Comparison of ENCODE assay signal across 10 mouse cellular contexts in the genomic region with DNA sequence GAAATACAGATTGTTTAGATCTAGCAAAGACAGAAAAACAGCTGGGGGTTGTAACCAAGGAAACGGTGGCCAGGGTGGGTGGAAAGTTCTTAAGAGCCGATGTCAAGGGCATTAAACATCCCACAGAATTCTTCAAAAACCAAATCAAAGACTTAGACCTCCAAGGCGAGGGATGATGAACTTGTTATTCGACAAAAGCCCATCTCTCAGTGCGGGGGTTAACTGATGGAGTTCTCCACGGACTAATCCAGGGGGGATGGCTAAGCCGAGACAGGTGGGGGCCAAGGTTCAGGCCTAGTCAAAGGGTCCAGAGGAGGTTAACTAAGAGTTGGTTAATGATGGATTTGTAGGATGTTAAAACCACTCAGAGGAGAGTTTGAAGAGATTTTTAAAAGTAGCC. TPM values are rescaled to one million over a fixed set of nuclear protein-coding genes. Genes with fewer than 3 reads are reported as not detected.
DNase-seq lines count a peak whose midpoint lies in the region; ATAC-seq and TF ChIP-seq lines count a peak whose summit lies in the region.
"Had no signal": no experiment of that assay in that cellular context is flagged by ENCODE, and none has a peak within 500 bp of the region (broad histone marks: within the 10 kb centered on the region; RNA-seq: fewer than 3 reads in every experiment).

No protein-coding gene starts in this region.

- peak overlapping the region; percentile 36 for H3K9ac ChIP-seq in heart, embryonic 14.5 days (ENCODE audit: low read length)
- H3K9ac ChIP-seq in liver, postnatal 0 days (replicated peaks): no peak overlapping the region

- peaks cover 8 to 9% of the 10 kb centered on the region in 2 experiments for H3K4me1 ChIP-seq in heart, embryonic 14.5 days (ENCODE audit: control insufficient read depth in 2 of 2, insufficient read depth in 2 of 2, low read length in 2 of 2)
- peaks cover 33% of the 10 kb centered on the region for H3K4me1 ChIP-seq in hindbrain, embryonic 10.5 days (replicated peaks)
- H3K4me1 ChIP-seq in liver, postnatal 0 days (ENCODE audit: insufficient read depth): peaks cover 21% of the 10 kb centered on the region

- no peak overlapping the region for H3K27ac ChIP-seq in heart, embryonic 14.5 days (replicated peaks in 1 of 2; ENCODE audit: control insufficient read depth in 1 of 2, insufficient read depth in 1 of 2, low read depth in 2 of 2, low read length in 2 of 2)
- no peak overlapping the region for H3K27ac ChIP-seq in hindbrain, embryonic 10.5 days
- no peak overlapping the region for H3K27ac ChIP-seq in liver, postnatal 0 days (ENCODE audit: low read depth)

- ATAC-seq in heart, embryonic 14.5 days (ENCODE audit: insufficient number of reproducible peaks, insufficient read depth, low FRiP score, low read depth): no peak
- no peak for ATAC-seq in liver, postnatal 0 days

- H3K9me3 ChIP-seq in heart, embryonic 14.5 days (ENCODE audit: control insufficient read depth, low read length): no peaks in the 10 kb centered on the region
- H3K9me3 ChIP-seq in hindbrain, embryonic 10.5 days: no peaks in the 10 kb centered on the region
- H3K9me3 ChIP-seq in liver, postnatal 0 days (ENCODE audit: low read length): no peaks in the 10 kb centered on the region

- no peak for TF ChIP-seq POLR2A in brain, embryonic 14.5 days (IDR thresholded peaks at IDR 0.05; ENCODE audit: borderline replicate concordance, extremely low read depth, insufficient read depth, insufficient read length, poor library complexity, severe bottlenecking)

- intact Hi-C loops in heart, postnatal 10 days (cut with DNase I): loop anchor here (2.0 to 5.0 kb wide), 2 partner anchors 27 to 351 kb away; partner anchors contain the start of genes Sh3bp5l and Zfp672

- TF ChIP-seq EP300 in liver, postnatal 0 days (IDR thresholded peaks at IDR 0.05; ENCODE audit: low read depth): no peak

- H3K36me3 ChIP-seq in heart, embryonic 14.5 days (ENCODE audit: control insufficient read depth, insufficient read depth, low read length): no peaks in the 10 kb centered on the region
- H3K36me3 ChIP-seq in hindbrain, embryonic 10.5 days: no peaks in the 10 kb centered on the region
- no peaks in the 10 kb centered on the region for H3K36me3 ChIP-seq in liver, postnatal 0 days (replicated peaks; ENCODE audit: insufficient read depth, low read length)

- H3K4me2 ChIP-seq in heart, embryonic 14.5 days (ENCODE audit: low read length): peak overlapping the region; percentile 67
- peak overlapping the region; percentile 45 for H3K4me2 ChIP-seq in liver, postnatal 0 days (ENCODE audit: low read depth, low read length)

- 48% methylated on average over 7 of the region's 7 CpGs for WGBS in heart, embryonic 14.5 days
- WGBS in hindbrain, embryonic 10.5 days: 20% methylated on average over 7 of the region's 7 CpGs
- 44% methylated on average over 7 of the region's 7 CpGs for WGBS in liver, postnatal 0 days (ENCODE audit: insufficient replicate concordance)

- H3K27me3 ChIP-seq in heart, embryonic 14.5 days (ENCODE audit: control insufficient read depth, insufficient read depth, low read length): no peaks in the 10 kb centered on the region
- no peaks in the 10 kb centered on the region for H3K27me3 ChIP-seq in hindbrain, embryonic 10.5 days (ENCODE audit: insufficient read depth, poor library complexity, severe bottlenecking)
- H3K27me3 ChIP-seq in liver, postnatal 0 days (ENCODE audit: insufficient read depth, low read length): no peaks in the 10 kb centered on the region

- no peak for DNase-seq in heart, postnatal 10 days
- peak; percentile 29 for DNase-seq in brain, embryonic 14.5 days (ENCODE audit: low read depth)
- DNase-seq in hindbrain, embryonic 10.5 days (ENCODE audit: low spot score): no peak
- DNase-seq in liver, postnatal 0 days: no peak
- DNase-seq in spleen, postnatal 4 days (ENCODE audit: low spot score in 2 of 2): no peak
- DNase-seq in left cerebral cortex, adult 11 months (ENCODE audit: low spot score): no peak
- DNase-seq in right cerebral cortex, adult 2 months (ENCODE audit: low spot score in 2 of 2): no peak
- DNase-seq: right cerebral cortex, postnatal 4 days had no signal

- TF ChIP-seq CTCF in brain, embryonic 14.5 days (IDR thresholded peaks at IDR 0.05; ENCODE audit: borderline replicate concordance, extremely low read depth, insufficient read depth, insufficient read length): no peak
- no peak for TF ChIP-seq CTCF in liver, postnatal 0 days (IDR thresholded peaks at IDR 0.05; ENCODE audit: low read depth)

- H3K4me3 ChIP-seq in heart, embryonic 14.5 days (ENCODE audit: control insufficient read depth in 1 of 2, insufficient read depth in 1 of 2, low read depth in 1 of 2, low read length in 2 of 2): no peak overlapping the region; a peak in 1 of 4 replicates
- H3K4me3 ChIP-seq in hindbrain, embryonic 10.5 days: peak overlapping the region; percentile 43
- no peak overlapping the region for H3K4me3 ChIP-seq in liver, postnatal 0 days (ENCODE audit: low read depth, low read length)

RNA-seq across cellular contexts. Expression of gene Zfp692, which starts 3.3 kb away (rescaled TPM):
- polyA plus RNA-seq in heart, embryonic 14.5 days (2014; fragmentation: Nextera tagmentation; extraction: Ambion mirVana): 6.9 and 7.6 TPM in 2 replicates
- total RNA-seq in heart, postnatal 10 days (2021): 1 to 10 TPM; 4.5 TPM
- 43.0 and 83.0 TPM in 2 replicates for polyA plus RNA-seq in brain, embryonic 14.5 days (2012; rRNA removed)
- polyA plus RNA-seq in hindbrain, embryonic 10.5 days (2016; fragmentation: Nextera tagmentation; extraction: Ambion mirVana): 24.2 and 28.2 TPM in 2 replicates
- polyA plus RNA-seq in liver, postnatal 0 days (2015; fragmentation: Nextera tagmentation; extraction: Ambion mirVana): 3.3 and 4.0 TPM in 2 replicates

RNA-seq across cellular contexts. Expression of gene Zfp672, which starts 26.5 kb away (rescaled TPM):
- polyA plus RNA-seq in heart, embryonic 14.5 days (2014; fragmentation: Nextera tagmentation; extraction: Ambion mirVana): 33.9 and 38.4 TPM in 2 replicates
- 10 to 100 TPM; 48.5 to 51.4 TPM for total RNA-seq in heart, postnatal 10 days (2021)
- 41.9 and 47.0 TPM in 2 replicates for polyA plus RNA-seq in brain, embryonic 14.5 days (2012; rRNA removed)
- polyA plus RNA-seq in hindbrain, embryonic 10.5 days (2016; fragmentation: Nextera tagmentation; extraction: Ambion mirVana): 28.4 and 30.4 TPM in 2 replicates
- 44.4 and 46.2 TPM in 2 replicates for polyA plus RNA-seq in liver, postnatal 0 days (2015; fragmentation: Nextera tagmentation; extraction: Ambion mirVana)

RNA-seq across cellular contexts. Expression of gene Sh3bp5l, which starts 26.9 kb away (rescaled TPM):
- polyA plus RNA-seq in heart, embryonic 14.5 days (2014; fragmentation: Nextera tagmentation; extraction: Ambion mirVana): 19.2 and 19.5 TPM in 2 replicates
- 10 to 100 TPM; 44.3 to 44.8 TPM for total RNA-seq in heart, postnatal 10 days (2021)
- polyA plus RNA-seq in brain, embryonic 14.5 days (2012; rRNA removed): 39.9 and 46.8 TPM in 2 replicates
- 50.7 and 52.0 TPM in 2 replicates for polyA plus RNA-seq in hindbrain, embryonic 10.5 days (2016; fragmentation: Nextera tagmentation; extraction: Ambion mirVana)
- polyA plus RNA-seq in liver, postnatal 0 days (2015; fragmentation: Nextera tagmentation; extraction: Ambion mirVana): 10.5 and 11.0 TPM in 2 replicates

RNA-seq across cellular contexts. Expression of gene 4930438A08Rik, which starts 29.0 kb away (rescaled TPM):
- not detected in 2 replicates for polyA plus RNA-seq in heart, embryonic 14.5 days (2014; fragmentation: Nextera tagmentation; extraction: Ambion mirVana)
- not detected for total RNA-seq in heart, postnatal 10 days (2021)
- polyA plus RNA-seq in brain, embryonic 14.5 days (2012; rRNA removed): not detected in 2 replicates
- 0.12 and 0.14 TPM in 2 replicates for polyA plus RNA-seq in hindbrain, embryonic 10.5 days (2016; fragmentation: Nextera tagmentation; extraction: Ambion mirVana)
- polyA plus RNA-seq in liver, postnatal 0 days (2015; fragmentation: Nextera tagmentation; extraction: Ambion mirVana): 4.9 and 7.0 TPM in 2 replicates
- total RNA-seq: layer of hippocampus, adult 8-10 months had no signal
